Mouse (Mus musculus): ENCODE data around the gene Gm42372. TPM values are rescaled to one million over a fixed set of nuclear protein-coding genes. Genes with fewer than 3 reads are reported as not detected.
A peak's percentile ranks its signal among the peaks of the same experiment; 100 is the strongest.

The Gm42372 gene
- polyA plus RNA-seq, 1 experiment from 2014 or later = 0.28 TPM

DNA sequence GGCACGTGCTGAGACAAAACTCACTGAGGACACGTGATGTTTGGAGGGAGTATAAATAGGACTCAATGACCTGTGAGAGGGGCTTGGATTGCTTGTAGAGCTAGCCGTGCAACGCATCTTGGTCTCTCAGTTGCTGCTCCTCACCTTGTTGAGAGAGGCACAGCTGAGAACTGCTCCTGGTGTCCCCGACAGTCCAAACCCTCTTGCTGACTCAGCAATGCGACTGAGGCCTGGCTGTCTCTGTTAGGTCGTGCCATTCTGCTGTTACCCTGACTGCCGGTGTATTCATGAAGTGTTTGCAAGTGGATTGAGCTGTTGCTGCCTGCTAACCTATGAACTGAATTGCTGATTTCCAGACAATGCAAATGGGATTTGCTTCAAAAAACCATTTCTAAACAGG is 6.6 kb upstream of the Gm42372 start:
- H3K36me3 ChIP-seq = no peaks in the 10 kb centered on the region
- 0 out of 2 replicates have a peak, but pooled peaks cover 4% of the 10 kb centered on the region for H3K4me1 ChIP-seq (replicated peaks)
- ATAC-seq = no peak
- H3K4me3 ChIP-seq (replicated peaks) = no peak overlapping the region
- H3K9me3 ChIP-seq = no peaks in the 10 kb centered on the region
- no peak overlapping the region for H3K9ac ChIP-seq
- WGBS = 62% methylated on average over 8 of the region's 8 CpGs
- H3K4me2 ChIP-seq (replicated peaks) = no peak overlapping the region
- H3K27me3 ChIP-seq (replicated peaks) = no peaks in the 10 kb centered on the region
- no peak overlapping the region for H3K27ac ChIP-seq

DNA sequence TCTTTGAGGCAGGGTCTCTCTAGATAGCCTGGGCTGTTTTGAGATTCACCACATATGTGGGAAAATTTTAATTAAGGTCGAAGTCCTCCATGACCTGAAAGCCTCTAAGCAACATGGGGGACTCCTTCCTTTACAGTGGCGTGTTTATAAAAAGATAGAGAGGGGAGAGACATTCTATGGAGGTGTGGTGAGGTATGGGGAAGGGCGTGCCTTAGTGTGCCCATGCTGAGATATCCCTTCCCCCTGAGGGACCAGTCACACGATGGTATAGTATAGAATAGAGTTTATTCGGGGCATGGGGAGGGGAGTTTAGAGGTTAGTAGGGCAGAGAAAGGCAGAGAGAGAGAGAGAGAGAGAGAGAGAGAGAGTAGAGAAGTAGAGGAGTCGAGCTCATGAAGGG is 4.7 kb upstream of the Gm42372 start:
- no peak overlapping the region for H3K4me3 ChIP-seq (replicated peaks)
- no peaks in the 10 kb centered on the region for H3K36me3 ChIP-seq
- H3K27ac ChIP-seq = no peak overlapping the region
- no peak for ATAC-seq
- no peak overlapping the region for H3K9ac ChIP-seq
- no peaks in the 10 kb centered on the region for H3K9me3 ChIP-seq
- no peak overlapping the region for H3K4me2 ChIP-seq (replicated peaks)
- H3K4me1 ChIP-seq (replicated peaks) = 0 out of 2 replicates have a peak, but pooled peaks cover 4% of the 10 kb centered on the region
- 73% methylated on average over 6 of the region's 6 CpGs for WGBS
- H3K27me3 ChIP-seq (replicated peaks) = no peaks in the 10 kb centered on the region

DNA sequence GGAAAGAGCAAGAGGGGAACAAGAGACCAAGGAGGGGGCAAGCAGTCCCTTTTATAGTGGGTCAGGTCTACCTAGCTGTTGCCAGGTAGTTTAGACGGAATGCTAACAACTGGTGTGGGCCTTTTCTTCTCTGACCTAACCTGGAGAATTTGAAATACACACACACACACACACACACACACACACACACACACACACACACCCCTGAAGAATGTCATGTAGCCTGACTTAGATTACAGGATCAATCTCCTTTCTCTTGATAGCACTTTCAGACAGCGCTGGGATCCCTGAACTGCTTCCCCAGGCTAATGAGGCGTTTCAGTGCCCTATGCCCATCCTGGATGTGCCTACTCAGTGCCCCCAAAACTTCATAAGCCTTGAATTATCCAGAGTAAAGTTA is 4.3 kb upstream of the Gm42372 start:
- H3K9me3 ChIP-seq = no peaks in the 10 kb centered on the region
- H3K4me3 ChIP-seq (replicated peaks) = no peak overlapping the region
- ATAC-seq = no peak
- H3K27ac ChIP-seq = no peak overlapping the region
- 0 out of 2 replicates have a peak, but pooled peaks cover 4% of the 10 kb centered on the region for H3K4me1 ChIP-seq (replicated peaks)
- H3K9ac ChIP-seq = no peak overlapping the region
- H3K27me3 ChIP-seq (replicated peaks) = no peaks in the 10 kb centered on the region
- no peak overlapping the region for H3K4me2 ChIP-seq (replicated peaks)
- 86% methylated on average over 3 of the region's 3 CpGs for WGBS
- H3K36me3 ChIP-seq = no peaks in the 10 kb centered on the region

DNA sequence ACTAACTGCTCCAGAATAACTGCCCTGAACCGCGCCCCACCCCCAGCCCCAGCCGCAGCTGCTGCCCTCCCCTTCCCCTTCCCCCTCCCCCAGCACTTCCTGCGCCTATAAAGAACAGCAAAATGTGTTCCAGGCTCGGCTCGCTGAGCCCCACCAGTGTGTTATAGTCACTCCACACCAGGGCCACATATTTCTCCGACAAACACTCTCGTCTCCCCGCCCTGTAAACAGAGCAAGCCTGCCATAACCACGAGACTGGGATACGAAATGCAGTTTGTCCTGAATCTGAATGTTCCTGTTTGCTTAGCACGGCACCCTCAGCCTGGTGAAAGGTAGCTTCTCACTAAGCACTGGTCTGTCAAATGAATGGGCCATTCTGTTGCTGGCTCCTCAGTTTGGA is 2.5 kb upstream of the Gm42372 start:
- Histone ChIP-seq H3K4me3 (replicated peaks) (peak overlapping the region; percentile 23), H3K9ac (no peak overlapping the region), H3K4me2 (replicated peaks) (peak overlapping the region; percentile 59), H3K27me3 (replicated peaks) (no peaks in the 10 kb centered on the region), H3K9me3 (no peaks in the 10 kb centered on the region), H3K36me3 (no peaks in the 10 kb centered on the region), H3K4me1 (replicated peaks) (0 out of 2 replicates have a peak, but pooled peaks cover 4% of the 10 kb centered on the region), H3K27ac (peak overlapping the region; percentile 75)
- WGBS = 2% methylated on average over 12 of the region's 12 CpGs
- peak; percentile 60 for ATAC-seq

GRCm38 (mm10) chr7:16987541-16988149 is 4.8 kb downstream of the Gm42372 start:
- no peak for ATAC-seq
- H3K9me3 ChIP-seq = no peaks in the 10 kb centered on the region
- H3K4me3 ChIP-seq (replicated peaks) = no peak overlapping the region
- H3K27me3 ChIP-seq (replicated peaks) = no peaks in the 10 kb centered on the region
- H3K36me3 ChIP-seq = no peaks in the 10 kb centered on the region
- peaks cover 30% of the 10 kb centered on the region for H3K4me1 ChIP-seq (replicated peaks)
- WGBS = 44% methylated on average over 7 of the region's 7 CpGs
- no peak overlapping the region for H3K9ac ChIP-seq
- peak overlapping the region; percentile 46; the same call in 1 of the 2 replicates for H3K27ac ChIP-seq
- no peak overlapping the region for H3K4me2 ChIP-seq (replicated peaks)

DNA sequence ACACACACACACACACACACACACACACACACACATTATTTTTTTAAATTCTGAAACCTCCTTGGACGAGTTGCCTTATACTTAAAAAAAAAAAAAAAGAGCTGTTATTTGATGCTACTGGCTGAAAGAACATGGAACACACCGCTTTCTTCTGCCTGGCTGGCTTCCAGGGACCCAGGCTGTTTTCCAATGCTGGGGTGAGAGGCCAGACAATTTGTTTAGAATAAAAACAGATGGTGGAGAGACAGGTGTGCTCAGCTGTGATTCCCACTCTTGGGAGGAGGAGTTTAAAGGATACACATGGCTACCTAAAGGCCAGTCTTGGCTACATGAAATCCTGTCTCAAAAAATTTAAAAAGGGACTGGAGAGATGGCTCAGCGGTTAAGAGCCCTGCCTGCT is 5.5 kb downstream of the Gm42372 start:
- WGBS = 30% methylated on average over 3 of the region's 3 CpGs
- Histone ChIP-seq H3K36me3 (no peaks in the 10 kb centered on the region), H3K27ac (peak overlapping the region; percentile 46), H3K27me3 (replicated peaks) (no peaks in the 10 kb centered on the region), H3K4me3 (replicated peaks) (no peak overlapping the region), H3K9me3 (no peaks in the 10 kb centered on the region), H3K4me2 (replicated peaks) (no peak overlapping the region), H3K4me1 (replicated peaks) (peaks cover 33% of the 10 kb centered on the region), H3K9ac (no peak overlapping the region)
- no peak for ATAC-seq

- no peak for ATAC-seq
- H3K9me3 ChIP-seq = no peaks in the 10 kb centered on the region
- no peak overlapping the region for H3K4me3 ChIP-seq (replicated peaks)
- H3K4me2 ChIP-seq (replicated peaks) = peak overlapping the region; percentile 37
- no peak overlapping the region for H3K9ac ChIP-seq
- 26% methylated on average over 15 of the region's 15 CpGs for WGBS
- peak overlapping the region; percentile 59 for H3K27ac ChIP-seq
- no peaks in the 10 kb centered on the region for H3K27me3 ChIP-seq (replicated peaks)
- no peaks in the 10 kb centered on the region for H3K36me3 ChIP-seq
- H3K4me1 ChIP-seq (replicated peaks) = peaks cover 39% of the 10 kb centered on the region
These were observed 7.3 kb downstream of the Gm42372 start for GRCm38 (mm10) chr7:16990006-16990744.

- WGBS = 23% methylated on average over 18 of the region's 18 CpGs
- Histone ChIP-seq H3K4me2 (replicated peaks) (peak overlapping the region; percentile 45), H3K27me3 (replicated peaks) (no peaks in the 10 kb centered on the region), H3K9ac (peak overlapping the region; percentile 31), H3K4me3 (replicated peaks) (peak overlapping the region; percentile 0; the same call in 1 of the 2 replicates), H3K27ac (peak overlapping the region; percentile 88), H3K9me3 (no peaks in the 10 kb centered on the region), H3K4me1 (replicated peaks) (peaks cover 55% of the 10 kb centered on the region), H3K36me3 (0 out of 2 replicates have a peak, but pooled peaks cover 2% of the 10 kb centered on the region)
- peak; percentile 81 for ATAC-seq
These were observed 9.0 kb downstream of the Gm42372 start for GRCm38 (mm10) chr7:16991681-16992450.

DNA sequence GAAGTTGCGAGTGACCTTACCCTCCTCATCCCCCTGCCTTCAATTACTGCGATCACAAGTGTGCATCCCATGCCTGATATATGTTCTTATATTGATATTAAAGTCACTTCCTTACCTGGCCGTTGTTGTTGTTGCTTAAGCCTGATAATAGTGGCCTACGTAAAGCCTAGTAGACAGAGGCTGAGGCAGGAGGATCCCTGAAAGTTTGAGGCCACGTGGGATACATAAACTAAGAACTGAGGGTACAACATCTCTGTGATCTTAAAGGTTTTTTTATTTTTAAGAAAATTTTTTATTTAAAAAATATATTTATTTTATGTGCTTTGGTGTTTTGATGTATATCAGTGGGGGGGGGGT is 9.5 kb downstream of the Gm42372 start, which contains the start of gene Ccdc8:
Gene Ccdc8 (plus strand): TSS at position 258 of the 357 bp plus-strand sequence.
- no peaks in the 10 kb centered on the region for H3K27me3 ChIP-seq (replicated peaks)
- H3K36me3 ChIP-seq = 0 out of 2 replicates have a peak, but pooled peaks cover 2% of the 10 kb centered on the region
- peak within 1 kb of the TSS; percentile 86 for H3K4me2 ChIP-seq (replicated peaks)
- H3K9ac ChIP-seq = peak within 1 kb of the TSS; percentile 80
- H3K27ac ChIP-seq = peak within 1 kb of the TSS; percentile 92
- H3K4me3 ChIP-seq (replicated peaks) = peak within 1 kb of the TSS; percentile 59
- no peaks in the 10 kb centered on the region for H3K9me3 ChIP-seq
- no peak for ATAC-seq
- 88% methylated on average over 5 of the region's 5 CpGs for WGBS
- peaks cover 59% of the 10 kb centered on the region for H3K4me1 ChIP-seq (replicated peaks)

DNA sequence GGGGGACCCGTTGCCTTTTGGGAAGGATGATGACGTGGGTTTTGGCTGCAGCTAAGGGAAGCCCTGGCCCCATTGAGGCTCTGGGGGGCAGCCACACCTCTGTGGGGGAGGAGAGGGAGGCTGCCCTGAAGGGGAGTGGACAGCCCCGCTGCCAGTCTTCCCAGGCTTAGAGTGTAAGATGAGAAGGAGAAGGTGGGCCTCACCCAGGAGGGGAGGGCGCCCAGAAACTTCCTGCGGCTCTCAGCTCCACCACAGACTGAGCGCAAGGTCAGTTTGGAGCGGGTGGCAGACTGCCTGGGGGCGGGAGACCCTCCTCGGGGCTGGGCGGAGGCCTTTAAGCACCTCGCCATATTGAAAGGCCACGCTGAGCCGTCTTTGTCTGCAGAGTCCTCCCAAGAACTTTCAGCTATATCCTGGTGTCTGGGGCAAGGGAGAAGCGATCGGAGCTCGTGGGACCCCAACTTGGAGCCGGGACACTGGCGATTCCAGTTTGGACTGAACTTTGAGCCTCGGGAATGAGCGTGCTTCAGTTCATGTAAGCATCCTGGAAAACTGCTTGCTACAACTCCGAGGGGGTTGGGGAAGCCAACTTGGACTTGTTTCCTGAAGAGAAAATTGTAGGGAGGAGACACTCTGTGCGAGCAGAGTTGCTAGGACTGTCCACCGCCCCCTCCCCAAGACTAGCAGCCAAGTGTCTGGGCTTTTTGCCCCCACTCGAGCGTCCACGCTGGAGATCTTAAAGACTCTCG is 10.9 kb downstream of the Gm42372 start:
- under 1% methylated on average over 27 of the region's 27 CpGs for WGBS
- H3K9ac ChIP-seq = peak overlapping the region; percentile 80
- peak overlapping the region; percentile 59 for H3K4me3 ChIP-seq (replicated peaks)
- no peaks in the 10 kb centered on the region for H3K27me3 ChIP-seq (replicated peaks)
- no peaks in the 10 kb centered on the region for H3K9me3 ChIP-seq
- peak; percentile 90 for ATAC-seq
- H3K4me1 ChIP-seq (replicated peaks) = peaks cover 63% of the 10 kb centered on the region
- H3K4me2 ChIP-seq (replicated peaks) = peak overlapping the region; percentile 86
- peak overlapping the region; percentile 92 for H3K27ac ChIP-seq
- peaks cover 12% of the 10 kb centered on the region for H3K36me3 ChIP-seq

DNA sequence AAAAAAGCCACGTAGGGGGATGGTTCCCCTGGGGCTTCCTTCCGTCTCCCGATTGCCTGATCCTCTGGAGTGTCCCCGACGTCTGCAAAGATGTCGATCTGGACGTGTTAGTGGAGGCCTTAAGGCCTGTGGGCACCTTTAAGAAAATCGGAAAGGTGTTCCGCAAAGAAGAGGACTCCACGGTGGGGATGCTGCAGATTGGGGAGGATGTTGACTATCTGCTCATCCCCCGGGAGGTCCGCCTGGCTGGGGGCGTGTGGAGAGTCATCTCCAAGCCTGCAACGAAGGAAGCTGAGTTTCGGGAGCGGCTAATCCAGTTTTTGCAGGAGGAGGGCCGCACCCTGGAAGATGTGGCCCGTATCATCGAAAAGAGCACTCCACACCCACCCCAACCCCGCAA is 11.5 kb downstream of the Gm42372 start:
- Histone ChIP-seq H3K27ac (peak overlapping the region; percentile 92), H3K4me2 (replicated peaks) (peak overlapping the region; percentile 86), H3K4me1 (replicated peaks) (peaks cover 64% of the 10 kb centered on the region), H3K9me3 (no peaks in the 10 kb centered on the region), H3K4me3 (replicated peaks) (peak overlapping the region; percentile 59), H3K9ac (peak overlapping the region; percentile 80), H3K36me3 (peaks cover 13% of the 10 kb centered on the region), H3K27me3 (replicated peaks) (no peaks in the 10 kb centered on the region)
- no peak for ATAC-seq
- under 1% methylated on average over 20 of the region's 20 CpGs for WGBS
